Mouse (Mus musculus): ENCODE measurements around the gene Grip2. TPM values are rescaled to one million over a fixed set of nuclear protein-coding genes. Genes with fewer than 3 reads are reported as not detected.

Grip2 gene
- polyA plus RNA-seq, 1 experiment = 15.5 TPM

GRCm38 (mm10) chr6:91795640-91796039 lies 31.4 kb downstream of the Grip2 start:
- 92% methylated on average over 3 of the region's 3 CpGs for WGBS

GRCm38 (mm10) chr6:91788311-91788798 lies 38.7 kb downstream of the Grip2 start:
- peaks cover 20% of the 10 kb centered on the region for H3K4me1 ChIP-seq (ENCODE audit: control insufficient read depth, insufficient read depth, low read length)
- no peak overlapping the region for H3K27ac ChIP-seq (ENCODE audit: insufficient read depth, low read length)
- H3K27me3 ChIP-seq (ENCODE audit: control insufficient read depth, insufficient read depth, low read length) = no peaks in the 10 kb centered on the region
- no peak for TF ChIP-seq POLR2A (IDR thresholded peaks at IDR 0.05; ENCODE audit: borderline replicate concordance, insufficient read depth, low read length)
- TF ChIP-seq CTCF (IDR thresholded peaks at IDR 0.05; ENCODE audit: borderline replicate concordance, insufficient read depth, low read depth, low read length) = no peak
- no peak overlapping the region for H3K4me3 ChIP-seq (replicated peaks; ENCODE audit: insufficient read depth, low read depth, low read length)
- 88% methylated on average over 9 of the region's 9 CpGs for WGBS
- no peak for DNase-seq

More at GRCm38 (mm10) chr6:91795640-91796039, 31.4 kb downstream of the Grip2 start:
- H3K27ac ChIP-seq (ENCODE audit: insufficient read depth, low read length) = no peak overlapping the region
- H3K4me1 ChIP-seq (ENCODE audit: control insufficient read depth, insufficient read depth, low read length) = peaks cover 24% of the 10 kb centered on the region
- no peak overlapping the region for H3K4me3 ChIP-seq (replicated peaks; ENCODE audit: insufficient read depth, low read depth, low read length)
- TF ChIP-seq CTCF (IDR thresholded peaks at IDR 0.05; ENCODE audit: borderline replicate concordance, insufficient read depth, low read depth, low read length) (no peak), POLR2A (IDR thresholded peaks at IDR 0.05; ENCODE audit: borderline replicate concordance, insufficient read depth, low read length) (no peak)
- no peaks in the 10 kb centered on the region for H3K27me3 ChIP-seq (ENCODE audit: control insufficient read depth, insufficient read depth, low read length)
- DNase-seq = no peak

GRCm38 (mm10) chr6:91785018-91785417 lies 42.0 kb downstream of the Grip2 start:
- TF ChIP-seq POLR2A (IDR thresholded peaks at IDR 0.05; ENCODE audit: borderline replicate concordance, insufficient read depth, low read length) (no peak), CTCF (IDR thresholded peaks at IDR 0.05; ENCODE audit: borderline replicate concordance, insufficient read depth, low read depth, low read length) (no peak)
- WGBS = 36% methylated on average over 3 of the region's 3 CpGs
- Histone ChIP-seq H3K27ac (ENCODE audit: insufficient read depth, low read length) (no peak overlapping the region), H3K27me3 (ENCODE audit: control insufficient read depth, insufficient read depth, low read length) (no peaks in the 10 kb centered on the region), H3K4me3 (replicated peaks; ENCODE audit: insufficient read depth, low read depth, low read length) (no peak overlapping the region), H3K4me1 (ENCODE audit: control insufficient read depth, insufficient read depth, low read length) (peaks cover 20% of the 10 kb centered on the region)
- peak in 1 of 2 experiments; percentile 42 for DNase-seq

GRCm38 (mm10) chr6:91779206-91779605 lies 47.8 kb downstream of the Grip2 start:
- no peaks in the 10 kb centered on the region for H3K27me3 ChIP-seq (ENCODE audit: control insufficient read depth, insufficient read depth, low read length)
- H3K4me1 ChIP-seq (ENCODE audit: control insufficient read depth, insufficient read depth, low read length) = no peaks in the 10 kb centered on the region
- H3K27ac ChIP-seq (ENCODE audit: insufficient read depth, low read length) = no peak overlapping the region
- no peak for DNase-seq
- TF ChIP-seq CTCF (IDR thresholded peaks at IDR 0.05; ENCODE audit: borderline replicate concordance, insufficient read depth, low read depth, low read length) (no peak), POLR2A (IDR thresholded peaks at IDR 0.05; ENCODE audit: borderline replicate concordance, insufficient read depth, low read length) (no peak)
- no peak overlapping the region for H3K4me3 ChIP-seq (replicated peaks; ENCODE audit: insufficient read depth, low read depth, low read length)
- 60% methylated on average over 9 of the region's 9 CpGs for WGBS

GRCm38 (mm10) chr6:91776543-91776942 lies 50.5 kb downstream of the Grip2 start:
- DNase-seq = peak; percentile 31 to 49
- WGBS = 15% methylated on average over 9 of the region's 9 CpGs
- no peaks in the 10 kb centered on the region for H3K27me3 ChIP-seq (ENCODE audit: control insufficient read depth, insufficient read depth, low read length)
- H3K4me1 ChIP-seq (ENCODE audit: control insufficient read depth, insufficient read depth, low read length) = no peaks in the 10 kb centered on the region
- no peak for TF ChIP-seq POLR2A (IDR thresholded peaks at IDR 0.05; ENCODE audit: borderline replicate concordance, insufficient read depth, low read length)
- TF ChIP-seq CTCF (IDR thresholded peaks at IDR 0.05; ENCODE audit: borderline replicate concordance, insufficient read depth, low read depth, low read length) = peak; percentile 82
- no peak overlapping the region for H3K27ac ChIP-seq (ENCODE audit: insufficient read depth, low read length)
- H3K4me3 ChIP-seq (replicated peaks; ENCODE audit: insufficient read depth, low read depth, low read length) = no peak overlapping the region

GRCm38 (mm10) chr6:91773951-91774350 lies 53.1 kb downstream of the Grip2 start:
- WGBS = 88% methylated on average over 5 of the region's 5 CpGs
- Histone ChIP-seq H3K27me3 (ENCODE audit: control insufficient read depth, insufficient read depth, low read length) (no peaks in the 10 kb centered on the region), H3K4me3 (replicated peaks; ENCODE audit: insufficient read depth, low read depth, low read length) (no peak overlapping the region), H3K27ac (ENCODE audit: insufficient read depth, low read length) (no peak overlapping the region), H3K4me1 (ENCODE audit: control insufficient read depth, insufficient read depth, low read length) (no peaks in the 10 kb centered on the region)
- DNase-seq = no peak
- no peak for TF ChIP-seq POLR2A (IDR thresholded peaks at IDR 0.05; ENCODE audit: borderline replicate concordance, insufficient read depth, low read length)
- TF ChIP-seq CTCF (IDR thresholded peaks at IDR 0.05; ENCODE audit: borderline replicate concordance, insufficient read depth, low read depth, low read length) = no peak

GRCm38 (mm10) chr6:91767550-91767949 lies 59.5 kb downstream of the Grip2 start:
- DNase-seq = no peak
- no peaks in the 10 kb centered on the region for H3K4me1 ChIP-seq (ENCODE audit: control insufficient read depth, insufficient read depth, low read length)
- H3K4me3 ChIP-seq (replicated peaks; ENCODE audit: insufficient read depth, low read depth, low read length) = no peak overlapping the region
- H3K27ac ChIP-seq (ENCODE audit: insufficient read depth, low read length) = no peak overlapping the region
- H3K27me3 ChIP-seq (ENCODE audit: control insufficient read depth, insufficient read depth, low read length) = no peaks in the 10 kb centered on the region
- 84% methylated on average over 8 of the region's 8 CpGs for WGBS
- TF ChIP-seq CTCF (IDR thresholded peaks at IDR 0.05; ENCODE audit: borderline replicate concordance, insufficient read depth, low read depth, low read length) = no peak
- TF ChIP-seq POLR2A (IDR thresholded peaks at IDR 0.05; ENCODE audit: borderline replicate concordance, insufficient read depth, low read length) = no peak

GRCm38 (mm10) chr6:91762051-91762742 lies 64.9 kb downstream of the Grip2 start:
- 84% methylated on average over 9 of the region's 9 CpGs for WGBS
- no peak overlapping the region for H3K4me3 ChIP-seq (replicated peaks; ENCODE audit: insufficient read depth, low read depth, low read length)
- TF ChIP-seq POLR2A (IDR thresholded peaks at IDR 0.05; ENCODE audit: borderline replicate concordance, insufficient read depth, low read length) (no peak), CTCF (IDR thresholded peaks at IDR 0.05; ENCODE audit: borderline replicate concordance, insufficient read depth, low read depth, low read length) (peak; percentile 27; the same call in 1 of the 2 replicates)
- no peak for DNase-seq
- no peak overlapping the region for H3K27ac ChIP-seq (ENCODE audit: insufficient read depth, low read length)
- no peaks in the 10 kb centered on the region for H3K4me1 ChIP-seq (ENCODE audit: control insufficient read depth, insufficient read depth, low read length)
- no peaks in the 10 kb centered on the region for H3K27me3 ChIP-seq (ENCODE audit: control insufficient read depth, insufficient read depth, low read length)
